Mouse (Mus musculus): ENCODE measurements at regions not wholly inside any gene's neighbourhood (a gene's known extent, or its start where the extent isn't known, plus 50 kb on each side); places are given as distances from the start of the nearest gene placed in this dataset.
"Not testable (repeated sequence)": the region's sequence is repeated elsewhere in the genome, so short reads cannot be mapped to it uniquely, and the experiment has no call there.

- no peaks in the 10 kb centered on the region for H3K27me3 ChIP-seq (ENCODE audit: low read depth, poor library complexity, severe bottlenecking)
- peaks cover 9% of the 10 kb centered on the region; the same call in 1 of the 2 replicates for H3K9me3 ChIP-seq (replicated peaks)
- H3K4me1 ChIP-seq, result peaks cover 5% of the 10 kb centered on the region; the same call in 1 of the 2 replicates
- H3K36me3 ChIP-seq, result no peaks in the 10 kb centered on the region
- no peak overlapping the region for H3K27ac ChIP-seq (replicated peaks)
- WGBS, result 90% methylated on average over 3 of the region's 3 CpGs
- no peak overlapping the region for H3K4me3 ChIP-seq
- no peak for DNase-seq (ENCODE audit: low spot score)
Measured at GRCm38 (mm10) chr9:115436301-115436700, 126.1 kb upstream of the Stt3b start.

GRCm38 (mm10) chr9:115438234-115438633 is 128.0 kb upstream of the Stt3b start:
- not testable (repeated sequence) for DNase-seq (ENCODE audit: low spot score); H3K4me1 ChIP-seq; H3K27me3 ChIP-seq (ENCODE audit: low read depth, poor library complexity, severe bottlenecking); H3K36me3 ChIP-seq; H3K4me3 ChIP-seq; H3K27ac ChIP-seq (replicated peaks); H3K9me3 ChIP-seq (replicated peaks)
- WGBS, result 96% methylated on average over 22 of the region's 22 CpGs

- Histone ChIP-seq H3K36me3 (no peaks in the 10 kb centered on the region), H3K9me3 (replicated peaks) (no peaks in the 10 kb centered on the region), H3K4me1 (peaks cover 12% of the 10 kb centered on the region), H3K27ac (replicated peaks) (no peak overlapping the region), H3K4me3 (no peak overlapping the region), H3K27me3 (ENCODE audit: low read depth, poor library complexity, severe bottlenecking) (no peaks in the 10 kb centered on the region)
- WGBS, result 86% methylated on average over 11 of the region's 11 CpGs
- DNase-seq (ENCODE audit: low spot score), result no peak
Measured at GRCm38 (mm10) chr9:115446681-115447080, 136.5 kb upstream of the Stt3b start.

- H3K9me3 ChIP-seq (replicated peaks), result 0 out of 2 replicates have a peak, but pooled peaks cover 3% of the 10 kb centered on the region
- H3K4me1 ChIP-seq, result peaks cover 21% of the 10 kb centered on the region
- WGBS, result 80% methylated on average over 5 of the region's 5 CpGs
- peak overlapping the region; percentile 33; the same call in 1 of the 2 replicates for H3K27ac ChIP-seq (replicated peaks)
- no peak overlapping the region for H3K4me3 ChIP-seq
- no peaks in the 10 kb centered on the region for H3K36me3 ChIP-seq
- no peaks in the 10 kb centered on the region for H3K27me3 ChIP-seq (ENCODE audit: low read depth, poor library complexity, severe bottlenecking)
- DNase-seq (ENCODE audit: low spot score), result no peak
Measured at GRCm38 (mm10) chr9:115450741-115451320, 140.6 kb upstream of the Stt3b start.

- DNase-seq (ENCODE audit: low spot score), result no peak
- peaks cover 45% of the 10 kb centered on the region for H3K4me1 ChIP-seq
- H3K4me3 ChIP-seq, result no peak overlapping the region
- WGBS, result 78% methylated on average over 7 of the region's 7 CpGs
- H3K27me3 ChIP-seq (ENCODE audit: low read depth, poor library complexity, severe bottlenecking), result no peaks in the 10 kb centered on the region
- no peak overlapping the region for H3K27ac ChIP-seq (replicated peaks)
- H3K9me3 ChIP-seq (replicated peaks), result 0 out of 2 replicates have a peak, but pooled peaks cover 3% of the 10 kb centered on the region
- no peaks in the 10 kb centered on the region for H3K36me3 ChIP-seq
Measured at GRCm38 (mm10) chr9:115454771-115455170, 144.6 kb upstream of the Stt3b start.

- Histone ChIP-seq H3K4me1 (peaks cover 35% of the 10 kb centered on the region), H3K27me3 (ENCODE audit: low read depth, poor library complexity, severe bottlenecking) (no peaks in the 10 kb centered on the region), H3K9me3 (replicated peaks) (0 out of 2 replicates have a peak, but pooled peaks cover 3% of the 10 kb centered on the region), H3K36me3 (no peaks in the 10 kb centered on the region), H3K4me3 (no peak overlapping the region), H3K27ac (replicated peaks) (peak overlapping the region; percentile 70)
- no peak for DNase-seq (ENCODE audit: low spot score)
- WGBS, result 19% methylated on average over 3 of the region's 3 CpGs
Measured at GRCm38 (mm10) chr9:115456121-115456520, 145.9 kb upstream of the Stt3b start.

GRCm38 (mm10) chr9:115456638-115457037 is 146.4 kb upstream of the Stt3b start:
- Histone ChIP-seq H3K36me3 (no peaks in the 10 kb centered on the region), H3K4me1 (peaks cover 33% of the 10 kb centered on the region), H3K27me3 (ENCODE audit: low read depth, poor library complexity, severe bottlenecking) (no peaks in the 10 kb centered on the region), H3K9me3 (replicated peaks) (0 out of 2 replicates have a peak, but pooled peaks cover 3% of the 10 kb centered on the region), H3K27ac (replicated peaks) (peak overlapping the region; percentile 70; the same call in 1 of the 2 replicates), H3K4me3 (no peak overlapping the region)
- DNase-seq (ENCODE audit: low spot score), result no peak
- 11% methylated on average over 6 of the region's 6 CpGs for whole genome bisulfite sequencing

GRCm38 (mm10) chr9:115457889-115458710 is 147.9 kb upstream of the Stt3b start:
- 81% methylated on average over 21 of the region's 21 CpGs for WGBS
- Histone ChIP-seq H3K27me3 (ENCODE audit: low read depth, poor library complexity, severe bottlenecking) (no peaks in the 10 kb centered on the region), H3K27ac (replicated peaks) (peak overlapping the region; percentile 73), H3K4me1 (peaks cover 33% of the 10 kb centered on the region), H3K9me3 (replicated peaks) (0 out of 2 replicates have a peak, but pooled peaks cover 3% of the 10 kb centered on the region), H3K36me3 (no peaks in the 10 kb centered on the region), H3K4me3 (no peak overlapping the region)
- no peak for DNase-seq (ENCODE audit: low spot score)

GRCm38 (mm10) chr9:115459075-115459474 is 148.9 kb upstream of the Stt3b start:
- not testable (repeated sequence) for H3K36me3 ChIP-seq; H3K9me3 ChIP-seq (replicated peaks); DNase-seq (ENCODE audit: low spot score); H3K27me3 ChIP-seq (ENCODE audit: low read depth, poor library complexity, severe bottlenecking); H3K4me3 ChIP-seq; H3K27ac ChIP-seq (replicated peaks)
- peaks cover 33% of the 10 kb centered on the region for H3K4me1 ChIP-seq
- 89% methylated on average over 6 of the region's 6 CpGs for WGBS

GRCm38 (mm10) chr9:115465326-115465725 is 155.1 kb upstream of the Stt3b start:
- WGBS, result 93% methylated on average over 10 of the region's 10 CpGs

GRCm38 (mm10) chr9:115468641-115469040 is 158.4 kb upstream of the Stt3b start:
- Histone ChIP-seq H3K4me1 (no peaks in the 10 kb centered on the region), H3K36me3 (no peaks in the 10 kb centered on the region), H3K9me3 (replicated peaks) (no peaks in the 10 kb centered on the region), H3K4me3 (no peak overlapping the region), H3K27ac (replicated peaks) (no peak overlapping the region), H3K27me3 (ENCODE audit: low read depth, poor library complexity, severe bottlenecking) (no peaks in the 10 kb centered on the region)
- WGBS, result 90% methylated on average over 2 of the region's 2 CpGs
- no peak for DNase-seq (ENCODE audit: low spot score)

More at GRCm38 (mm10) chr9:115465326-115465725, 155.1 kb upstream of the Stt3b start:
- no peaks in the 10 kb centered on the region for H3K9me3 ChIP-seq (replicated peaks)
- no peaks in the 10 kb centered on the region for H3K36me3 ChIP-seq
- H3K4me3 ChIP-seq, result no peak overlapping the region
- no peak overlapping the region for H3K27ac ChIP-seq (replicated peaks)
- H3K27me3 ChIP-seq (ENCODE audit: low read depth, poor library complexity, severe bottlenecking), result no peaks in the 10 kb centered on the region
- no peak for DNase-seq (ENCODE audit: low spot score)
- H3K4me1 ChIP-seq, result no peaks in the 10 kb centered on the region

- 92% methylated on average over 6 of the region's 6 CpGs for WGBS
- Histone ChIP-seq H3K4me3 (no peak overlapping the region), H3K4me1 (0 out of 2 replicates have a peak, but pooled peaks cover 3% of the 10 kb centered on the region), H3K36me3 (no peaks in the 10 kb centered on the region), H3K9me3 (replicated peaks) (peaks cover 9% of the 10 kb centered on the region; the same call in 1 of the 2 replicates), H3K27ac (replicated peaks) (no peak overlapping the region), H3K27me3 (ENCODE audit: low read depth, poor library complexity, severe bottlenecking) (no peaks in the 10 kb centered on the region)
- no peak for DNase-seq (ENCODE audit: low spot score)
Measured at GRCm38 (mm10) chr9:115471582-115471981, 161.4 kb upstream of the Stt3b start.

- H3K4me1 ChIP-seq, result 0 out of 2 replicates have a peak, but pooled peaks cover 3% of the 10 kb centered on the region
- H3K9me3 ChIP-seq (replicated peaks), result peaks cover 9% of the 10 kb centered on the region; the same call in 1 of the 2 replicates
- 94% methylated on average over 3 of the region's 3 CpGs for WGBS
- DNase-seq (ENCODE audit: low spot score), result no peak
- H3K27me3 ChIP-seq (ENCODE audit: low read depth, poor library complexity, severe bottlenecking), result no peaks in the 10 kb centered on the region
- no peak overlapping the region for H3K4me3 ChIP-seq
- H3K27ac ChIP-seq (replicated peaks), result no peak overlapping the region
- no peaks in the 10 kb centered on the region for H3K36me3 ChIP-seq
Measured at GRCm38 (mm10) chr9:115473037-115473436, 162.8 kb upstream of the Stt3b start.

All from midbrain, embryonic 10.5 days (tissue).